ENCODE assay signal across 8 mouse cellular contexts in genomic region chr15:85821203-85822010, GRCm38 (mm10). TPM values are rescaled to one million over a fixed set of nuclear protein-coding genes. Genes with fewer than 3 reads are reported as not detected.
DNase-seq lines count a peak whose midpoint lies in the region; ATAC-seq and TF ChIP-seq lines count a peak whose summit lies in the region.

Gene Pkdrej, minus strand, starts transcription at chr15:85821734.

- 0 out of 2 replicates have a peak, but pooled peaks cover 5% of the 10 kb centered on the region for H3K9me3 ChIP-seq in embryonic facial prominence, embryonic 15.5 days (replicated peaks)
- H3K9me3 ChIP-seq in limb, embryonic 12.5 days: no peaks in the 10 kb centered on the region
- peaks cover 7% of the 10 kb centered on the region for H3K9me3 ChIP-seq in midbrain, postnatal 0 days (ENCODE audit: low read length)

- peaks cover 13% of the 10 kb centered on the region for H3K4me1 ChIP-seq in embryonic facial prominence, embryonic 15.5 days
- H3K4me1 ChIP-seq in limb, embryonic 12.5 days (replicated peaks): peaks cover 5% of the 10 kb centered on the region; the same call in 1 of the 2 replicates
- H3K4me1 ChIP-seq in midbrain, postnatal 0 days (ENCODE audit: insufficient read depth, low read length): peaks cover 6% of the 10 kb centered on the region; the same call in 1 of the 2 replicates

- peak within 1 kb of the TSS; percentile 47 for H3K9ac ChIP-seq in embryonic facial prominence, embryonic 15.5 days
- H3K9ac ChIP-seq in limb, embryonic 12.5 days (replicated peaks): peak within 1 kb of the TSS; percentile 79
- H3K9ac ChIP-seq in midbrain, postnatal 0 days (replicated peaks; ENCODE audit: low read length, poor library complexity, severe bottlenecking): peak within 1 kb of the TSS; percentile 62

- no peak for TF ChIP-seq CTCF in brain, embryonic 14.5 days (IDR thresholded peaks at IDR 0.05; ENCODE audit: borderline replicate concordance, extremely low read depth, insufficient read depth, insufficient read length)
- no peak for TF ChIP-seq CTCF in midbrain, postnatal 0 days (IDR thresholded peaks at IDR 0.05)

- ATAC-seq in embryonic facial prominence, embryonic 15.5 days (ENCODE audit: insufficient number of reproducible peaks, low FRiP score, low TSS enrichment, low read depth): peak; percentile 70; the same call in 1 of the 2 replicates
- peak; percentile 71 for ATAC-seq in limb, embryonic 12.5 days (ENCODE audit: insufficient number of reproducible peaks, insufficient read depth, low FRiP score, low TSS enrichment, low read depth)
- peak; percentile 73 for ATAC-seq in midbrain, postnatal 0 days (ENCODE audit: low FRiP score)

- TF ChIP-seq POLR2A in brain, embryonic 14.5 days (IDR thresholded peaks at IDR 0.05; ENCODE audit: borderline replicate concordance, extremely low read depth, insufficient read depth, insufficient read length, poor library complexity, severe bottlenecking): no peak

- H3K4me2 ChIP-seq in embryonic facial prominence, embryonic 15.5 days (replicated peaks): peak within 1 kb of the TSS; percentile 94
- peak within 1 kb of the TSS; percentile 98 for H3K4me2 ChIP-seq in limb, embryonic 12.5 days
- peak within 1 kb of the TSS; percentile 77 for H3K4me2 ChIP-seq in midbrain, postnatal 0 days (ENCODE audit: low read depth, low read length, poor library complexity, severe bottlenecking)

- H3K27ac ChIP-seq in embryonic facial prominence, embryonic 15.5 days (replicated peaks): no peak within 1 kb of the TSS
- no peak within 1 kb of the TSS for H3K27ac ChIP-seq in limb, embryonic 12.5 days
- no peak within 1 kb of the TSS for H3K27ac ChIP-seq in midbrain, postnatal 0 days (ENCODE audit: low read depth, low read length)

- no peaks in the 10 kb centered on the region for H3K36me3 ChIP-seq in embryonic facial prominence, embryonic 15.5 days
- H3K36me3 ChIP-seq in limb, embryonic 12.5 days: no peaks in the 10 kb centered on the region
- H3K36me3 ChIP-seq in midbrain, postnatal 0 days (ENCODE audit: insufficient read depth, low read length): no peaks in the 10 kb centered on the region

- H3K4me3 ChIP-seq in embryonic facial prominence, embryonic 15.5 days (replicated peaks): peak within 1 kb of the TSS; percentile 51
- H3K4me3 ChIP-seq in limb, embryonic 12.5 days (replicated peaks): peak within 1 kb of the TSS; percentile 57
- H3K4me3 ChIP-seq in midbrain, postnatal 0 days (ENCODE audit: low read depth, low read length): peak within 1 kb of the TSS; percentile 40

- DNase-seq in left cerebral cortex, adult 18-20 months (ENCODE audit: low spot score in 2 of 2): peak; percentile 42 to 52
- DNase-seq in left cerebral cortex, adult 11 months (ENCODE audit: low spot score): no peak
- DNase-seq in brain, embryonic 14.5 days (ENCODE audit: low read depth): peak; percentile 31
- DNase-seq in heart, postnatal 36 days: peak; percentile 54 to 65
- peak; percentile 9 for DNase-seq in midbrain, postnatal 0 days (ENCODE audit: low spot score)
- DNase-seq in thymus, postnatal 10 days (ENCODE audit: low spot score in 2 of 2): no peak

- peaks cover 14% of the 10 kb centered on the region; the same call in 1 of the 2 replicates for H3K27me3 ChIP-seq in embryonic facial prominence, embryonic 15.5 days
- H3K27me3 ChIP-seq in limb, embryonic 12.5 days: peaks cover 25% of the 10 kb centered on the region
- peaks cover 6% of the 10 kb centered on the region; the same call in 1 of the 2 replicates for H3K27me3 ChIP-seq in midbrain, postnatal 0 days (ENCODE audit: insufficient read depth, low read length)

- WGBS in embryonic facial prominence, embryonic 15.5 days: 1% methylated on average over 65 of the region's 65 CpGs
- 2% methylated on average over 65 of the region's 65 CpGs for WGBS in limb, embryonic 12.5 days
- 2% methylated on average over 62 of the region's 65 CpGs for WGBS in midbrain, postnatal 0 days

- intact Hi-C loops in heart, postnatal 36 days (cut with DNase I): no loop called here

RNA-seq across cellular contexts. Expression of gene Pkdrej, which starts in this region (rescaled TPM):
- 1 to 10 TPM in 1 of 2 experiments, under 1 TPM in 1; 0.94 to 1.0 TPM for total RNA-seq in left cerebral cortex, adult 18-20 months (2021)
- 0.06 and 0.14 TPM in 2 replicates for polyA plus RNA-seq in brain, embryonic 14.5 days (2012; rRNA removed)
- polyA plus RNA-seq in embryonic facial prominence, embryonic 15.5 days (2015; fragmentation: Nextera tagmentation; extraction: Ambion mirVana): 0.29 and 0.31 TPM in 2 replicates
- total RNA-seq in heart, postnatal 36 days (2021): 1 to 10 TPM; 2.7 to 3.8 TPM
- 0.12 and 0.13 TPM in 2 replicates for polyA plus RNA-seq in limb, embryonic 12.5 days (2016; fragmentation: Nextera tagmentation; extraction: Ambion mirVana)
- total RNA-seq in midbrain, postnatal 0 days (2014; rRNA removed): 0.33 and 0.57 TPM in 2 replicates
- polyA plus RNA-seq in midbrain, postnatal 0 days (2015; fragmentation: Nextera tagmentation; extraction: Ambion mirVana): 0.06 and 0.16 TPM in 2 replicates

Comparison
In these comparisons a context has a peak if more than half of its experiments do, and no peak if none do; other contexts are left out.
1. DNase-seq: peak in left cerebral cortex, adult 18-20 months (2 of 2) and heart, postnatal 36 days (2 of 2); none in left cerebral cortex, adult 11 months (single experiment) and thymus, postnatal 10 days (0 of 2).
2. Peak in DNase-seq in brain, embryonic 14.5 days; RNA of the gene not detected or under 1 TPM.
3. Peak in ATAC-seq, H3K4me3 ChIP-seq, H3K9ac ChIP-seq and H3K4me2 ChIP-seq in embryonic facial prominence, embryonic 15.5 days; RNA of the gene not detected or under 1 TPM.
4. Peak in ATAC-seq, H3K4me3 ChIP-seq, H3K9ac ChIP-seq and H3K4me2 ChIP-seq in limb, embryonic 12.5 days; RNA of the gene not detected or under 1 TPM.
5. Peak in DNase-seq, ATAC-seq, H3K4me3 ChIP-seq, H3K9ac ChIP-seq and H3K4me2 ChIP-seq in midbrain, postnatal 0 days; RNA of the gene not detected or under 1 TPM.
6. Peak in every context shown above with its lines, with median percentiles within 50 percentile points of each other: ATAC-seq, H3K4me2 ChIP-seq, H3K4me3 ChIP-seq and H3K9ac ChIP-seq.